Mouse (Mus musculus) kidney, adult 8-10 months (tissue): Measurements from ENCODE around the gene Gys1.

ENCODE experiments used
- DNase-seq, 2 experiments: peaks; one replicate each; pipeline ENCODE4 v3.0.0; 2022

The Gys1 gene

DNA sequence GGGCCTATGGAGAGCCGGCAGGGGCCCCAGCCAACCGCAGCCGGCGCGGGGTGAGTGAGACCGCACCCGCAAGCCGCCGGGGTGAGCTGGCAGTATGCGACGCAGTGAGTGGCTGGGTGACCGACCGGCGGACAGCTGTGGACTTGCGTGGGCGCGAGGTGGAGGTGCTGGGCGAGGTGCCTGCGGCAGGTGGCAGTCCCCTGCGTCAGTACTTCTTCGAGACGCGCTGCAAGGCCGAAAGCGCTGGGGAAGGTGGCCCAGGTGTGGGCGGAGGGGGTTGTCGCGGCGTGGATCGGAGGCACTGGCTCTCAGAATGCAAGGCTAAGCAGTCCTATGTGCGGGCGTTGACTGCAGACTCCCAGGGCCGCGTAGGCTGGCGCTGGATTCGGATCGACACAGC, 19.0 kb upstream of the Gys1 start:
- DNase-seq = no peak

DNA sequence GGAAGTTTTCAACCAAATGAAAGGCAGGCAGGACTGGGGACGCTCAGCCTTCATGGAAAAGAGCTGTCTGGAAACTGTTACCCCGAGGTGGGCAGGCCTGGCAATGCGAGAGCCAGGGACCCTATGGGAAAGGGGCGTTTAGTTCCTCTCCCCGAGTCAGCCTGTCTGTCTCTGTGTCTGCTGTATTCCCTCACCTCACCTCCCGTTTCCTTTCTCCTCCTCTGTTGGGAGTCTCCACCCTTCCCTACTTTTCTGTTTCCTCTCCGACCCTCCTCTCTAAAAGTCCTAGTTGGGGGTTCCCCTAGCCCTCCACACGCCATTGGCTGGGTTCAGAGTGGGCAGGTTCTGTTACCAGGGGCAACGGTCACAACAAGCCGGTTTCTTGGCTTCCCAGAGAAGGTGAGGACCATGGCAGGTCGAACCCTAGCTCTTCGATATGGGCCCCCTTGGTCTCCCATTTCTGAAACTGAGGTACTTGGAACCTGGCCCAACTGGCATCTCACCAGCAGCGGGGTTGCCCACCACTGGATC, 16.6 kb upstream of the Gys1 start:
- DNase-seq = no peak

DNA sequence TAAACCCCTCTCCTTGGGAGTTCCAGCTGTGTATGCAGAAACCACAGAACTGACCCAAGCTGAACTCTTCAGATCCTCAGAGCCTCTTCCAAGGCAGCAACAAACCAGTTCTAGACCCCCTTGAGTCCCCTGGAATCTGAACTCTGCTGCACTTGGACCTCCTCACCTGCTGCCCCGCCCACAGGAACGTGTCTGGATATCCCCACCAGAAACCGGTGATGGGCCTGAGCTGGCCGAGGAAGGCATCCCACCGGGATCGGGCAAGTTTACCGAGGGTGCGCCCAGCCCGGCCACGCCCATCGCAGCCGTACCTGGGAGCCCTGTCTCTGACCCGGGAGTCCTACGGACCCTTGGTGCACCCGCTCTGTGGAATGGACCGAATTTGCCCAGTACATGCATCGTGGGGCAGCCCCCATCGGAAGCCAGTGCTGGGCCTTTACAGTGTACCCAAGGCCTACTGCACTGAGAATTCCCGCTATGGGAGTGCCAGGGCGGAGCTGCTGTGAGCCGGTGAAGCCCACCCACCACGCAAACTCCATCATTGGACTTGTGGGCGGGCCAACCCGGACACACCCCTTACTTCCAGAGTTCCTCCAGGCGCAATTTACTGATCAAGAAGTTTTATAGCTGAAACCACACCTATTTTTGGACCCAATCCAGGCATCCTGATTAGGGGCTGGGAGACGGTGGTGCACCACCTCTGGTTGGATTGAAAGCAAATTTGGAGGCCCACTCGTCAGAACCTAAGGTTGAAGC, 14.6 kb upstream of the Gys1 start:
- DNase-seq = no peak

DNA sequence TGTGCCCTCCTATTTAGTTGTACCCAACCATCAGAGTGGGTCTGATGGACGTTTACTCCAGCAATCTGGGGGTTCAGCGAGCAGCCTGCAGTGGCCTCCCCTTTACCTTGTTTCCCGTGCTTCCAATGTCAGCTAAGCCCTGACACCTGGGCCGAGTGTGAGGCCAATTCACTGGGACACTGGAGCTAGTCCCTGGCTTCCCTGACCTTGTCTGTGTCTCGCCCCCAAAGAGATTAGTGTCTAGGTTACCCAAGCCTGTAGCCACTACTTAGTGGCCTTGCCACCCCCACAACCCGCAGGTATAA, 14.1 kb upstream of the Gys1 start, which contains the start of gene Lhb:
TSS of gene Lhb (plus strand) at position 206 of the 305 bp plus-strand sequence.
- no peak for DNase-seq

DNA sequence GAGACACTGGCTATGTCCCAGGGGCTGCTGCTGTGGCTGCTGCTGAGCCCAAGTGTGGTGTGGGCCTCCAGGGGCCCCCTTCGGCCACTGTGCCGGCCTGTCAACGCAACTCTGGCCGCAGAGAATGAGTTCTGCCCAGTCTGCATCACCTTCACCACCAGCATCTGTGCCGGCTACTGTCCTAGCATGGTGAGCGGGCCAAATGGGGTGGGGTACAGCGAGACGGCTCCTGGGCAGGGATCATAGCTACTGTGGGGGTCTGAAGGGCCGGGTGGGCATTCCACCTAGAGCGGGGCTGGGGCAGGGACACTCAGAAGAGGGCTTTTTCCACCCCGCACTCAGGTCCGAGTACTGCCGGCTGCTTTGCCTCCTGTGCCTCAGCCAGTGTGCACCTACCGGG, 13.4 kb upstream of the Gys1 start:
- no peak for DNase-seq

DNA sequence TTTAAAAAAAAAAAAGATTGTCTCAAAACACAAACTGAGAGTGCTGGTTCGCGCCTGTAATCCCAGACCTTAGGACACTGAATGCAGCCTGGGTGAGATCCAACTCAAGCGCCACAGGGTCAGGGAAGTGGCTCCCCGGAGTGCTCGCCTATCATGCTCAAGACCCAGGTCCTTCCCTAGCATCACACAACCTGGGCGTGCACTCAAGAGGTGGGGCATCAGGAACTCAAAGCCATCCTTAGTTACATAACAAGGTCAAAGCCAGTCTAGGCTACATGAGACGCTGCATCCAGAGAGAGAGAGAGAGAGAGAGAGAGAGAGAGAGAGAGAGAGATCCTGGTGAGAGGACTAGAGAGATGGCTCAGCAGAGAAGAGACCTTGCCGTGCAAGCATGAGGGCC, 8.1 kb upstream of the Gys1 start:
- DNase-seq = no peak

DNA sequence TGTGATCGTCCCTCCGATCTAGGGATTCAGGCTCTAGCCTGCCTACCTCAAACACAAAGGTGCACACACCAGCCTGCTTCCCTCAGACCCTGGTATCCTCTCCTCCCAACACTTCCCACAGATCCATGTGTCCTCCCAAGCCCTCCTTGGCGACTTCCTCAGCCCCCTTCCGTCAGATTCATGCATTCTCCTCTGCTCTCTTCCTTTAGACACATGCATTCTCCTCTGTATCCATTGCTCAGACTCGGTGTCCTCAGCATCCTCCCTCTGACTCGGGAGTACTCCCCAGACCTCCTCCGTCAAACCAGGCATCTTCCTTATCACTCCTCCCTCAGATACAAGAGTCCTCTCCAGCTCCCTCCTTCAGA, 825 bp upstream of the Gys1 start:
- DNase-seq = no peak

DNA sequence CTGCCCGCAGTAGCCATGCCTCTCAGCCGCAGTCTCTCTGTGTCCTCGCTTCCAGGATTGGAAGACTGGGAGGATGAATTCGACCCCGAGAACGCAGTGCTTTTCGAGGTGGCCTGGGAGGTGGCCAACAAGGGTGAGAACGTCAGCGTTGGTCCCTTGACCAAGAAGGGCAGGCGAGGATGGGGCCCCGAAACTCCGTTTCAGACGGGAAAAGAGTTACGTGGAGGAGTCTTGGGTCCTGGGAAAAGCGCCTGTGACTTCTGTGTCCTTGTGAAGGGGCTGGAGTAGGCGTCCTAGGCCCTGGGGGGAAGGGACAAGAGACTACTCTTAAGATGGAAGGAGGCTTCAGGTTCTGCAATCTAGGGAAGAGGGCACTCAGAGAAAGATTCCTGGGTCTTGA, 394 bp downstream of the Gys1 start:
- DNase-seq = peak in 1 of 2 experiments; percentile 47

DNA sequence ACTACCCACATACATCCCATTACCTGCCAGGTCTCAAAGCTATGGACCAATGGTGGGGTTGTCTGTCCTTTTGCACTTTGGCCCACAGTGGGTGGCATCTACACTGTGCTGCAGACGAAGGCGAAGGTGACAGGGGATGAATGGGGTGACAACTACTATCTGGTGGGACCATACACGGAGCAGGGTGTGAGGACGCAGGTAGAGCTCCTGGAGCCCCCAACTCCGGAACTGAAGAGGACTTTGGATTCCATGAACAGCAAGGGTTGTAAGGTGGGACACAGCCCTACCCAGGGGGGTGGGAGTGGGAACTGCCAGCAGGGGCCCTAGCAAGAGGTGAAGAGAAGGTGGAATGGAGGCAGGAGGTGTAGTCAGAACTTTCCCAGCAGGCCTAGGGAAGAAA, 1.8 kb downstream of the Gys1 start:
- DNase-seq = no peak

DNA sequence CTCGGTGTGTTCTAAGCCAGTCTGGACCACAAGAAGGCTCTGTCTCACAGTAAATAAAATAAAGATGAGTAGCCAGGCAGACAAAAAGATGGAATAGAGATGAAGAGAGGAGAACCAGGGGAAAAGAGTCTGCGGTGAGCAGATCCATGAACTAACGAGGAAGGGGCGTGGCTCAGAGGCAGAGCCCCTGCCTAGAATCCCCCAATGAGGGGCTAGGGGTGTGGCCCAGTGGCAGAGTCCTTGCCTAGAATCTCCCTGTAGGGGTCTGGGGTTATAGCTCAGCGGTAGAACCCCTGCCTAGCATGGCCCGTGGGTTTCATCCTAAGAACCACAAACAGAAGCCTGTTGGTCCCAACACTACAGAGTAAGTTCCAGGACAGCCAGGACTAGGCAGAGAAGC, 2.4 kb downstream of the Gys1 start:
- DNase-seq = no peak

DNA sequence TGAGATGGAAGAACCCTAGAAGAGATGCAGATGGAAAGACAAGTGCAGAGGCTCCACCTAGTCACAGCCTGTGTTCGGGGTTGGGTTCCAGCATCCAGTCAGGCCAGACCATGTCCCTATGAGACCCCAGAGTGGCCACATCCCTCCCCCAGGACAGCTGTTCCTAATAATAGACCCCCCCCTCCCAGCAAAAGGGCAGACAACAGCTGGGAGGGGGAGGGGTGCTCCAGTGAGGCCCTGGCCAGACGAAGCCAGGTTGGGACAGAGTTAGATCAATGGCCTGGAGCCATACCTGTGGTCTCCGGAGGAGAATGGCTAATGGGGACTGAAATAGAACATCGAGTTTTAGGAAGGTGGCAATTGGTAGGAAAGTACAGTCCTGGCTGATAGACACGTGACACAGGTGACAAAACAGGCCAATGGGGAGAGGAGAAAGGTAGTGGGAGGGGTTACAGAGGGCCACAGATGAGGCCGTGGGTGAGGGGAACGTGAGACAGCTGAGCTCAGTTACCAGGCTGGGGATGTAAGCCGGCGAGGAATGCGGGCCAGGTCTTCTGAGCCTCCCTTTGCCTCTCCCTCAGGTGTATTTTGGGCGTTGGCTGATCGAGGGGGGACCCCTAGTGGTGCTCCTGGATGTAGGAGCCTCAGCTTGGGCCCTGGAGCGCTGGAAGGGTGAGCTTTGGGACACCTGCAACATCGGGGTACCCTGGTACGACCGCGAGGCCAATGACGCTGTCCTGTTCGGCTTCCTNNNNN, 3.1 kb downstream of the Gys1 start, which contains the start of gene Ruvbl2:
TSS of gene Ruvbl2 (minus strand) at position 576 of the 756 bp plus-strand sequence.
- DNase-seq = peak; percentile 42 to 50

DNA sequence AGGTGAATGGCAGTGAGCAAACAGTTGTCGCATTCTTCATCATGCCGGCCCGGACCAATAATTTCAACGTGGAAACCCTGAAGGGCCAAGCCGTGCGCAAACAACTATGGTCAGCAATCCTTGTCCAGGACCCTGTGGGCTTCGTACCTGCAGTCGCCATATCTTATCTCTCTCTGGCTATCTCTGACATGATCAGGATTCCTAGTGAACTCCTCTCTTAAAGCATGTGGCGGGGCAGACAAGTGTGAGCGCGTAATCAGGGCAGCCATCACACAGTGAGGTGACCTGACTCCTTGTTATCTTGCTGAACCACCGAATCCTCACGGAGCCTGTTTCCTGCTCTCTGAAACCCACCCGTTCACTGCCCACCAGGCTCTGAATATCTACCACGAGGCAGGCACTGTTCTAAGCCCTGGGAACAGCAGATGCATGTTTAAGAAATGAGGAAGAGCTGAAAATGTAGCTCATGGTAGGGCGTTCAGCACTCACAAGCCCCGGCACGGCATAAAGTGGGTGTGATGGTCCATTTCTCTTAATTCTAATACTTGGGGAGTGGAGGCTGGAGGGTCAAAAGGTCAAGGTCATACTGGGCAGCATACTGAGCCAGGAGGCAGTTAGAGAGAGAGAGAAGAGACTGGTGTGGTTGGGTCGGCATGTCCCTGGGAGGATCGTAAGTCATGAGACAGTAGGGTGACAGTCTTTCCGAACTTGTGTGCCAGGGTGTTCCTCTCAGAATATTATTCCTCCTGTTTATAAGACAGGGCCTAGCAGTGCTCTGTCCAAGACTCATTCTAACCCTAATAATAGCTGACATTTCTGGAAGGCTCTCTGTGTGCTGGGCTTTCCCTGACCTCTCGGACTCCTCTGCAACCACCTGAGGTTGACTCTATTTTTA, 9.1 kb downstream of the Gys1 start:
- no peak for DNase-seq

DNA sequence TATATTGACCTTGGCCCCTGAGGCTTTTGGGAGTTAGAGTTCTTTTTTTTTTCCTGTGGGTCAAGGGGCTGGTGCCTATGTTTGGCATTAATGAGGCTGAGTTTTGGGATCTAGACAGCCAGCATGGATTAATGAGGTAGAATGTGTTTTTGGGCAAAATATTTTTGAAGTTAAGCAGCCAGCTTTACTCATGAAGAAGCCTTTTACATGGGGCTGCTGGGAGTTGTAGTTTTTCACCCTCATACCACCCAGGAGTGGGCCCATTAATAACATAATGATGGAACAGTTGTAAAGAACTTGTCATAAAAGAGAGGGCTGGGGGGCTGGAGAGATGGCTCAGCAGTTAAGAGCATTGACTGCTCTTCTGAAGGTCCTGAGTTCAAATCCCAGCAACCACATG, 11.9 kb downstream of the Gys1 start:
- DNase-seq = no peak

DNA sequence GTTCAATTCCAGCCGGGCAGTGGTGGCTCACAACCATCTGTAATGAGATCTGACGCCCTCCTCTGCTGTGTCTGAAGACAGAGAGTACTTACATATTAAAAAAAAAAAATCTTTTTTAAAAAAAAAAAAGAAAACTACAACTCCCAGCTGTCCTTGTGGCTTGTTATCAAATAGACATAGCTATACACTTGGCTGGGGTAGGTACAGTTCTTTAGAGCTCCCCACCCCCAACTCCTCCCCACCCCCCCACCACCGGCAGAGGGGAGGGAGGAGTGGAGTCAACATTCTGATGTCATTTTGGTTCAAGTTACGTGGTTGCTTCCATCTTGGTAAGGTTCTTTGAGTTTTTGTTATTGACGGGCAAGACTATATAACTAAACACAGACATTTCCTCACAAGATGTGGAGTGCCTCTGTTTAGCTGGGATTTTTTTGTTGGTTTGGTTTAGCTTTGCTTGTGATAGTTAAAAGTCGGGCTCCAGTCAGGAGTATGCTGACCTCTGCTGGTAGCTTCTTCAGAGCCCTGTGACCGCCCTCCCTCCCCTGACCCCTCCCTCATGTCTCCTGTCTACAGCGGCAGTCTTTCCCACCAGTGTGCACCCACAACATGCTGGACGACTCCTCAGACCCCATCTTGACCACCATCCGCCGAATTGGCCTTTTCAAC, 12.8 kb downstream of the Gys1 start:
- DNase-seq = peak in 1 of 2 experiments; percentile 38

DNA sequence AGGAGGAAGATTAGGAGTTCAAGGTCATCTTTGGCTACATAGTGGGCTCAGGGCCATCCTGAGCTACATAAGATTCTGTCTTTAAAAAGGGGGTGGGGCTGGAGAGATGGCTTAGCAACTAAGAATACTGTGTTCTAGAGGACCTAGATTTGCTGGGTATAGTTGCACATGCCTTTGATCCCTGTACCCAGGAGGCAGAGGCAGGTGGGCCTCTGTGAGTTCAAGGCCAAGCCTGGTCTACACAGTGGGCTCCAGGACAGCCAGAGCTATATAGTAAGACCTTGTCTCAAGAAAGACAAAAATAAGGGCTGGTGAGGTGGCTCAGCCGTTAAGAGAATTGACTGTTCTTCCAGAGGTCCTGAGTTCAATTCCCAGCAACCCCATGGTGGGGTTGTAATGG, 15.3 kb downstream of the Gys1 start:
- no peak for DNase-seq

DNA sequence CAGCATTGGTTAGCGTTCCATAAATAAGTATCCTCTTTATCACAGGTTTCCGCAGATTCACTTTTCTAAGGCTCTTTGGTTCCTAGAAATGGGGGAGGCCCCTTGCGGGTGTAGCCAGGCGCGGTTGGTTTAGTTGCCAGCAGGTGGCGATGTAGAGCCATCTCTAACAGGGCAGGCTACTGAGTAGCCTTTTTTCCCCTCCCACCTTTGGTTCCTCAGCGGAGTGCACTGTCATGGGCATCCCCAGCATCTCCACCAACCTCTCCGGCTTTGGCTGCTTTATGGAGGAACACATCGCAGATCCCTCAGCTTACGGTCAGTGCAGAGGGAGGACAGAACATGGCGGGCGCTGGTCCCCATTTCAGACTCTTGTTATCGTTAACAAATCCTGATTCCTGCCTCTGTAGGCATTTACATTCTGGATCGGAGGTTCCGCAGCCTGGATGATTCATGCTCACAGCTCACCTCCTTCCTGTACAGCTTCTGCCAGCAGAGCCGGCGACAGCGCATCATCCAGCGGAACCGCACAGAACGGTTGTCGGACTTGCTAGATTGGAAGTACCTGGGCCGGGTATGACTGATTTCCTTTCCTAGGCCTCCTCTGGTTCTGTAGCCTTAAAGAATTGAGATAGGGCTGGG, 16.8 kb downstream of the Gys1 start:
- peak; percentile 63 to 84 for DNase-seq

DNA sequence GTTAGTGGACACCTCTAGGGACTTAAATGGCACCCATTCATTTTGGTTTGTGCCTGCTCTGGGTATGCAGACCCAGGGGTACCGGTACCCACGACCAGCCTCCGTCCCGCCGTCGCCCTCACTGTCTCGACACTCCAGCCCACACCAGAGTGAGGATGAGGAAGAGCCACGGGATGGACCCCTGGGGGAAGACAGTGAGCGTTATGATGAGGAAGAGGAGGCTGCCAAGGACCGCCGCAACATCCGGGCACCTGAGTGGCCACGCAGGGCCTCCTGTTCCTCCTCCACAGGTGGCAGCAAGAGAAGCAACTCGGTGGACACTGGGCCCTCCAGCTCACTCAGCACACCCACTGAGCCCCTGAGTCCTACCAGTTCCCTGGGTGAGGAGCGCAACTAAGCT, 20.3 kb downstream of the Gys1 start:
- no peak for DNase-seq

DNA sequence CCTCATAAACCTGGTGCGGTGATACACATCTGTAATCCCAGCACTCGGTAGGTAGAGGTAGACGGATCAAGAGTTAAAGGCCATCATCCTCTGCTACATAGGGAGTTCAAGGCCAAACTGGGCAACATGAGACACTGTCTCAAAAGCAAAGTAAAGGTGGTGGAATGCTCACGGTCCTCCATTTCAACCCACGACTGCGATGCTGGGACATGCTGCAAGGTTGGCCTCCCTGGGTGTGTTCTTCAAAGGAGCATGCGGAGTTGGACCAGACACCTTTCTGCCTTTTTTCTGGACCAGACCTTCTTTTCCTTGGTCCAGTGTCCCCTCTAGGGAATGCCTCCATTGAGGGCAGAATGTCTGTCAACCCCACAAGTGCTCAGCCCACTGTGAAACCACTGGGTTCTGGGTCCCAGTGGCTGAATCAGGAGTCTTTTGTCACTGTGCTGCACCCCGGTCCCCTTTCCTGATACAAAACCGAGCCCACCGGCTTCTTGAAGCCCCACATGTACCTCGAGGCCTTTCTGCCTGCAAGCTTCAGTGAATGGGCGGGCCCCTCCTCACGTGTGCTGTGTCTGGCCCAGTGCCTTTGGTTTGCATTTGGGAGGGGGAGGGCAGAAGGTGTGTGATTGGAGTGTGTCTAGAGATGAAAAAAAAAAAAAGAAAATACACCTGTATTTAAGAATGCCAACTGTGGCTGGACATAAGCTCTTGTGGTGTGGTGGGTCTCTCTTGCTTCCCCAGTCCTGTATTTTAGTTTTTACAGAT, 21.5 kb downstream of the Gys1 start:
- no peak for DNase-seq

DNA sequence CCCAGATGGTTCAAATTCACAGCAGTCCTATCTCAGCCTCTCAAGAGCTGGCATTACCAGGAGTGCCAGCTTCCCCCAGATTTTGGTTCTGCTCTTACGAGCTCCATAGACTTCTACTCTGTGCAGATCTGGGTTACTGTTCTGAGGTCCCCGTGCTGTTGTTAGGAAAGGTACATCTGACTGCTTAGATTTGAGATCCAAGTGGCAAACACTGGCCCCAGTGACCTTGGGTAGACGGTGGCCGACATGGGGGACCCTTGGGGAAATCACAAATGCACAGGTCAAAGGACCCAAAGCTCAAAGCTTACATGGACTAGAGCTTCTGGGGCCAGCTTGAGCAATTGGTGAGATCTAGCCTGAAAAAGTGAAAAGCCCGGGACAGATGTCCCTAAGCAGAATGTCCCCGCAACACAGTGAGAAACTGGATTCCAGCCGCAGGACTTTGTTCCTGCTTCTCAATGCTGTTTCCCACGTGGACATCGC, 22.1 kb downstream of the Gys1 start:
- DNase-seq = no peak

DNA sequence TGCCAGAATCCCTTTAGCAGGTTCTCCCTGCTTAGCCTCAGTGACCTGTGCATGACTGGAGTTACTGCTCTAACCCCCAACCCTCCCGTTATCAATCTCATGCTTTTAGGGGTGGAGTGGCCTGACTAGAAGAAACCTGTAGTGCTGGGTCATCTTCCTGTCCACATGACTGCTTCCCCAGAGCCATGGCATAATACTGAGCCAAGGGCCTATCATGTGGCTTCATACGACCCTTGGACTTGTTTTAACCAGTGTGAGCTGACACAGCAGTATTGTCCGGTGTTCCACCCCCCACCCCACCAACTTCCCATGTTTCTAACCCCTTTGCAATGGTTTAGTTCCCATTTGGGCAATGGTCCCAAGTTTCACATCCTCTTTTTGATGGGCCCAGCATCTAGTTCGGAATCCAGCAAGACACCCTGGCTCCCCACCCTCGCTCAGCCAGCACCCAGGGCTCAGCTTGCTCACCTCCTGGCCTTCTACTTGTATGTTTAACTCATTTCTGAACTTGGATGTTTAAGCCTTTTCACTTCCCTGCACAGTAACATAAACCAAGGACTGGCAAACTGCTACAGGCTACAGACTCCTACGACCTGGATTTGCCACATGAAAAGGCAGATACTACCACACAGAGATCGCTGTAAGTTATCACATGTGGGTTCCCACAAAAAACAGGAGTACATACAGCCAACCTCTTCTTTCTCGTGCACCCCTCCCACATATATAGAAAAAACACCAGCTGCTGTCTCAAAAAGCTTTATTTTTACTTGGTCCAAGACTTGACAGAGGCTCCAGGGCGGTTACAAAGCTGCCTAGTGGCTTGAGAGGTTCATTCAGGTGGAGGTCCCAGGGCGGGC, 22.8 kb downstream of the Gys1 start:
- DNase-seq = peak; percentile 77 to 86
